Mouse (Mus musculus) lung, postnatal 0 days (tissue): ENCODE measurements around the gene Scrn3. TPM values are rescaled to one million over a fixed set of nuclear protein-coding genes. Genes with fewer than 3 reads are reported as not detected.

Source experiments
- ATAC-seq: fragments of 200-750 bp; cut with Nextera tagmentation; 2 replicates; pipeline ENCODE4 v1.8.0; 2017; ENCODE audit warnings: moderate library complexity
- DNase-seq: peaks from one replicate; pipeline ENCODE4 v3.0.0-alpha.2; 2016; ENCODE audit warnings: low spot score
- H3K27ac ChIP-seq: fragments of 300-500 bp; sonication (generic); 2 replicates; pipeline ENCODE4 v1.5.1; 2014; ENCODE audit warnings: antibody characterized with exemption, mild to moderate bottlenecking, low read length, mixed read lengths
- H3K27me3 ChIP-seq: fragments of 300-500 bp; sonication (generic); replicated peaks from 2 replicates; pipeline ENCODE4 v1.6.1; 2014; ENCODE audit warnings: low read length, mixed read lengths; ENCODE audit not compliant: insufficient read depth
- H3K36me3 ChIP-seq: fragments of 300-500 bp; sonication (generic); 2 replicates; pipeline ENCODE4 v1.6.1; 2014; ENCODE audit warnings: low read length, mixed read lengths; ENCODE audit not compliant: insufficient read depth
- H3K4me1 ChIP-seq: fragments of 300-500 bp; sonication (generic); 2 replicates; pipeline ENCODE4 v1.6.1; 2014; ENCODE audit warnings: antibody characterized with exemption, low read depth, low read length, mixed read lengths; ENCODE audit not compliant: insufficient read depth
- H3K4me2 ChIP-seq: fragments of 300-500 bp; sonication (generic); replicated peaks from 2 replicates; pipeline ENCODE4 v1.6.1; 2014; ENCODE audit warnings: low read depth, mild to moderate bottlenecking, low read length, moderate library complexity, mixed read lengths
- H3K4me3 ChIP-seq: fragments of 300-500 bp; sonication (generic); 2 replicates; pipeline ENCODE4 v1.5.1; 2014; ENCODE audit warnings: low read depth, low read length
- H3K9ac ChIP-seq: fragments of 300-500 bp; sonication (generic); replicated peaks from 2 replicates; pipeline ENCODE4 v1.6.1; 2014; ENCODE audit warnings: low read depth, mild to moderate bottlenecking
- H3K9me3 ChIP-seq: fragments of 300-500 bp; sonication (generic); 2 replicates; pipeline ENCODE4 v1.6.1; 2016; ENCODE audit warnings: low read length, mixed read lengths
- CTCF ChIP-seq: IDR thresholded peaks from 2 replicates; pipeline ENCODE4 v1.5.1; 2016; ENCODE audit warnings: antibody characterized with exemption, mild to moderate bottlenecking
- EP300 ChIP-seq: IDR thresholded peaks from 2 replicates; pipeline ENCODE4 v1.6.1; 2016; ENCODE audit warnings: antibody characterized with exemption, mild to moderate bottlenecking, control low read depth
- WGBS: fragments of 180-500 bp; shearing (Covaris S2); extraction: QIAGEN DNeasy Blood & Tissue Kit; methylation state at CpG from one replicate; pipeline ENCODE4 v1.1.7; 2014; 5-methylcytosine and 5-hydroxymethylcytosine counted together
- polyA plus RNA-seq: library from polyadenylated mRNA; unstranded; fragments of >200 nt; fragmentation: Nextera tagmentation; extraction: Ambion mirVana; gene quantifications from 2 replicates; pipeline ENCODE4 v1.2.1, GENCODE M21; 2015

The Scrn3 gene
- polyA plus RNA-seq, 1 experiment from 2014 or later = 10.9 TPM

DNA sequence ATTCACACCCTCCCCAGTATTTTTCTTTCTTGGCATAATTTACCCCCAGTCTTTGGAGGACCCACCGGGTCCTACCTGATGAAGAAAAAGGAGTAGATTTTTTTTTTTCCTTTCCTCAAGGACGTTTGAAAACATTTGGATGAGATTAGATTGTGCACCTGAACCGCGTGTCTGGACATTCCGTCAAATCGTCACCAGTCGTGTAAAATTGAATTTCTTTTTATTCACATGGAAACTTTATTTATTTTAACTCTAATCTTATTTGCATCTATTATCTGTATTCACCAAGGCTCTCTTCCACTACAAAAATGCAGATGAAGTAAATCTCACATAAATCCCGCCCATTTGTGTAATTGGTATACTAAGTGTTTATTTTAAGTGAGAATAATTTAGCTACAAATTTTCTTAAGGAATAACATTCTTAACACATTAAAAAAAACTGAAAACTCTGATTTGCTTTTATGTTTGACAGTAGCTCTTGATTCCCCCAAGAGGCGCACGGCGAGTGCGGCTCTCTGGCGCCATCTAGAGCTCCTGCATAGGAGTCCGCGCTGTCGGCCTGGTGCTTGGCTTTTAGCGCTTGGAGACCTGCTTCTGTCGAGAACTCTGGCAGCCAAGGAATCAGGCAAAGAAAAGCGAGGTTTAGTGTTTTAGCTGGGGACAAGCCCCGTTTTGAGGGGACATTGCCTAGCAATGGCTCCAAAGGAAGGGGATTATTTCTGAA, 34.1 kb upstream of the Scrn3 start:
- DNase-seq = peak; percentile 93
- peak; percentile 95 for TF ChIP-seq CTCF
- no peak for TF ChIP-seq EP300
- H3K4me1 ChIP-seq = peaks cover 8% of the 10 kb centered on the region; the same call in 1 of the 2 replicates
- H3K27ac ChIP-seq = no peak overlapping the region
- peak; percentile 82 for ATAC-seq
- no peaks in the 10 kb centered on the region for H3K36me3 ChIP-seq
- H3K4me2 ChIP-seq = no peak overlapping the region; the same call in 1 of the 2 replicates
- no peak overlapping the region for H3K9ac ChIP-seq
- 3% methylated on average over 20 of the region's 20 CpGs for WGBS
- no peaks in the 10 kb centered on the region for H3K9me3 ChIP-seq
- no peak overlapping the region for H3K4me3 ChIP-seq
- H3K27me3 ChIP-seq = peaks cover 59% of the 10 kb centered on the region

DNA sequence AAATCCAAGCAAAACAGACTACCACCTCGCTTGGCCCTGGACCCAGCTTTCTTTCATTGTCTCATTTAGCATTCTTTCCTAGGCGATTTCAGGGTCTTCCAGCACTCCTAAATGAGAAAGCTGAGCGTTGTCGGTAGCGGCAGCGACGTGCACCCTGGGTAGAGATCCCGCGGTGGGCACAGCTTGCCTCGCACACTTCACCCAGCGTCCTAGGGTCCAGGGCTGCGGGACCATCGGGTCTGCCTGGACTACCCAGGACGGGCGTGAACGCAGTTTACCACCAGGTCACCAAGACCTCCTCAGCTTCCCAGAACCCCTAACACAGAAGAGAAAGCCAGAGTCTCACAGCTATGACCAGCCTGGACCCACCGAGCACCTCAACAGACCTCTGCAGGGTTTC, 33.5 kb upstream of the Scrn3 start:
- Histone ChIP-seq H3K4me2 (no peak overlapping the region; the same call in 1 of the 2 replicates), H3K4me3 (no peak overlapping the region), H3K27me3 (peaks cover 54% of the 10 kb centered on the region), H3K9me3 (no peaks in the 10 kb centered on the region), H3K36me3 (no peaks in the 10 kb centered on the region), H3K27ac (no peak overlapping the region), H3K9ac (no peak overlapping the region), H3K4me1 (peaks cover 3% of the 10 kb centered on the region; the same call in 1 of the 2 replicates)
- WGBS = 2% methylated on average over 17 of the region's 17 CpGs
- ATAC-seq = peak; percentile 39
- TF ChIP-seq CTCF = no peak
- no peak for TF ChIP-seq EP300
- peak; percentile 17 for DNase-seq

DNA sequence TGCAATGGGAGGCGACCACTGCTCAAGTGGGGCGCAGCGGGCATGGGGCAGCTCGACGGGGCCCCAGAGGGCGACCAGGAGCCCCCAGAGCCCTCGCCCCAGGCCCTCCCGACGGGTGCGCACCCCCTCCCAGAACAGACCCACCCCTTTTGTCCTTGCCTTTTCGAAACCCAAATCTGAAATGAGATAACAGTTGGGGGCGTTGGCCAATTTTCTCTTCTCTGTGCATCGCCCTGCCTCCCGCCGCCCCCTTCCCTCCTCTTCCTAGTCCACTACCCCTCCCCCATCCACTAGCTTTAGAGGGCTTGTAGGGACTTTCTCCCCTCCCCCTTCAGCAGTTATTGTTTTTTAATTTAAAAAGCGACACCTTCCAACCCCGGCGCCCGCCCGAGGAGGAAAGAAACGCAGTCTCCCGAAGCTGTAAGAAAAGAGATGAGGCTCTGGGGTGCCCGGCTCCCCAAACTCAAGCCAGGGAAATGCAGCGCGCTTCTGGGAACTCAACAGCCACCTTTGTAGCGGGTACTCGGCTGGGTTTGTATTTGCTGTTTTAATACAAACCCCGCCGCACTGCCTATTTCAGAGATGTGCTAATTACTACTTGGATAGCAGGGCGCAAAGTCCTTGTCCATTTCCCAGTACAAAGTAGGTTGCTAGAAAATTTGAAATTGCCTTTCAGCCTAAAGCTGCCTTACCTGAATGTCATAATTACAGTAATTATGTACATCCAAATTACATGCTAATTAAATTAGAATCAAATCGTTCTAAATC, 32.9 kb upstream of the Scrn3 start:
- no peak for DNase-seq
- no peak overlapping the region for H3K9ac ChIP-seq
- no peaks in the 10 kb centered on the region for H3K9me3 ChIP-seq
- 3% methylated on average over 30 of the region's 31 CpGs for WGBS
- no peak overlapping the region; the same call in 1 of the 2 replicates for H3K4me2 ChIP-seq
- TF ChIP-seq CTCF = no peak
- no peak for TF ChIP-seq EP300
- no peaks in the 10 kb centered on the region; the same call in 1 of the 2 replicates for H3K4me1 ChIP-seq
- H3K36me3 ChIP-seq = no peaks in the 10 kb centered on the region
- no peak for ATAC-seq
- peaks cover 51% of the 10 kb centered on the region for H3K27me3 ChIP-seq
- no peak overlapping the region for H3K4me3 ChIP-seq
- no peak overlapping the region for H3K27ac ChIP-seq

DNA sequence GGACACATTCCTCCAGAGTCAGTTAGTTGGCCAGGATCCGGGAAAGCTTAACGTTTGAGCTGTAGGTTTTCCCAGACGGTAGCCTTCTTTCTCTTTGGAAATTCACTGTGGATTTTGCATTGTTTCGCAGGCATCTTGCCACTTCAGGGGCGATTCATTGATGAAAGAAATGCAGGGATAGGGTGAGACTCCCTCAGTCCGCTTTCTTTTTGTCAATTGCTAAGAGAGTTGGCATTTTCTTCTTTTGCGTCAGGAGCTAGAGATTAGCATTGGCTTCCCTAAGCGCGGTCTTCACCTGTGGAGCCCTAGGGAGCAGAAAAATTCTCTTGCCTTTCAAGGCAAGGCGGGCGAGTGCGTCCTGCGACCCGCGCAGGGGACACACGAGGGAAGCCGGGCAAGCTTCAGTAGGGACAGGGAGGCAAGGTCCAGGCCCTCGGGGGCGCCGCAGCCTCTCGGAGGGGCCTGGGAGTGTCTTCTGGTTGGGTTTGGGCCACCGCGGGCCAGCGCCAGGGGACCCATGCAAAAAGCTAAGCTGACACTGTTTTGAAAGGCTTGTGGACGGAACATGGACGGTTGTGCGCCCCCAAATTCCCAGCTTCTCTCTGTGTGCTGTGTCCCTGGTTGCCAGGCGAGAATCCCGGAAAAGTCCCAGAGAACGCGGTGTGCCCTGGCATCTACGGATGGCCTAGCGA, 31.9 kb upstream of the Scrn3 start:
- ATAC-seq (no peak), DNase-seq (peak; percentile 22)
- WGBS = 4% methylated on average over 33 of the region's 33 CpGs
- Histone ChIP-seq H3K4me1 (no peaks in the 10 kb centered on the region), H3K4me2 (peak overlapping the region; percentile 20; the same call in 1 of the 2 replicates), H3K27ac (no peak overlapping the region), H3K36me3 (no peaks in the 10 kb centered on the region), H3K27me3 (peaks cover 48% of the 10 kb centered on the region), H3K4me3 (peak overlapping the region; percentile 22; the same call in 1 of the 2 replicates), H3K9ac (no peak overlapping the region), H3K9me3 (no peaks in the 10 kb centered on the region)
- TF ChIP-seq EP300 (no peak), CTCF (no peak)

DNA sequence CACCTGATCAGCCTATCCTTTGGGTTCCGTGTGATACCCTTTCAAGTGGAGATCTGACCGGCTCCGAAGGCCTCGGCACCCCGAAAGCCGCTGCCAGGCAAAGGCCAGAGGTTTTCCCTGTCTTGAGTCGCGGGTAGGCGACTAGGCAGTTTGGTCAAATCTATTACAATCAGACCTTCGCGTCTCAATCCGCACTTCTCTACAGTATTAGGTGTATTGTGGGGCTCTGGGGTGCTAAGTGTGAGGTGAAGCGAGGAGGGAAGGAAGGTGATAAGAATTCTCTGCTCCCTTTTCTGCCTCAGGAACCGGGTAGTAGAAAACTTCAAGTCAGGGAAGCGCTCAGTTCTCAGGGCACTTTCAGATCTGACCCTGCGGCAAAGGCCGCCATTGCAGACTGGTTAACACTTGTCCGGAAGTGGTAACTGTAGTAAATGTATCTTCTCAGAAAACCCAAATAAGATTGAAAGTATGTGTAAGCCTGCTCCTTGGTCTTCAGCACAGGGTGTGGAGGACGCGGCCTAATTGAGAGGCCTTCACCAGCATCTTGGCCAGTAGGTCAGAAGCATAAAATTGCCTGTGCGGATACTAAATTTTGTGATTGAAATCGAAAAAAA, 31.2 kb upstream of the Scrn3 start:
- Histone ChIP-seq H3K9me3 (no peaks in the 10 kb centered on the region), H3K9ac (no peak overlapping the region), H3K36me3 (no peaks in the 10 kb centered on the region), H3K27me3 (peaks cover 43% of the 10 kb centered on the region), H3K4me2 (no peak overlapping the region), H3K27ac (no peak overlapping the region), H3K4me1 (no peaks in the 10 kb centered on the region), H3K4me3 (0 out of 2 replicates have a peak overlapping the region, but pooled peaks have one; percentile 22)
- no peak for ATAC-seq
- 23% methylated on average over 22 of the region's 22 CpGs for WGBS
- peak; percentile 44 for DNase-seq
- TF ChIP-seq EP300 = no peak
- no peak for TF ChIP-seq CTCF
